Mouse (Mus musculus) urinary bladder, adult 2 months (tissue): ENCODE measurements at regions not wholly inside any gene's neighbourhood (a gene's known extent, or its start where the extent isn't known, plus 50 kb on each side); places are given as distances from the start of the nearest gene placed in this dataset.
"Not testable (repeated sequence)": the region's sequence is repeated elsewhere in the genome, so short reads cannot be mapped to it uniquely, and the experiment has no call there.

ENCODE experiments used
- DNase-seq: peaks from one replicate; pipeline ENCODE4 v3.0.0; 2022; ENCODE audit warnings: low spot score

GRCm38 (mm10) chr10:91447974-91448703, 267.0 kb upstream of the Tmpo start:
- DNase-seq: no peak

- DNase-seq: no peak
Observed at GRCm38 (mm10) chr10:91443321-91443720, 262.2 kb upstream of the Tmpo start.

- DNase-seq: no peak
Observed at GRCm38 (mm10) chr10:91440051-91440450, 258.9 kb upstream of the Tmpo start.

- DNase-seq: no peak
Observed at GRCm38 (mm10) chr10:91437917-91438316, 256.8 kb upstream of the Tmpo start.

GRCm38 (mm10) chr10:91436091-91436569, 255.0 kb upstream of the Tmpo start:
- no peak for DNase-seq

- DNase-seq: no peak
Observed at GRCm38 (mm10) chr10:91430281-91430680, 249.2 kb upstream of the Tmpo start.

GRCm38 (mm10) chr10:91426584-91426983, 245.5 kb upstream of the Tmpo start:
- no peak for DNase-seq

- DNase-seq: not testable (repeated sequence)
Observed at GRCm38 (mm10) chr10:91425625-91426385, 244.7 kb upstream of the Tmpo start.

GRCm38 (mm10) chr10:91424786-91425185, 243.7 kb upstream of the Tmpo start:
- DNase-seq: no peak

GRCm38 (mm10) chr10:91387255-91387654, 206.1 kb upstream of the Tmpo start:
- DNase-seq: no peak

GRCm38 (mm10) chr10:91384372-91384771, 203.3 kb upstream of the Tmpo start:
- DNase-seq: no peak

GRCm38 (mm10) chr10:91376683-91377082, 195.6 kb upstream of the Tmpo start:
- DNase-seq: no peak

GRCm38 (mm10) chr10:91367488-91367887, 186.4 kb upstream of the Tmpo start:
- DNase-seq: no peak

GRCm38 (mm10) chr10:91362587-91362986, 181.5 kb upstream of the Tmpo start:
- no peak for DNase-seq

- no peak for DNase-seq
Observed at GRCm38 (mm10) chr10:91361621-91362020, 180.5 kb upstream of the Tmpo start.

- DNase-seq: no peak
Observed at GRCm38 (mm10) chr10:91345465-91345864, 164.3 kb upstream of the Tmpo start.

- DNase-seq: no peak
Observed at GRCm38 (mm10) chr10:91342083-91342482, 161.0 kb upstream of the Tmpo start.

GRCm38 (mm10) chr10:91339361-91339760, 158.2 kb upstream of the Tmpo start:
- DNase-seq: no peak

- no peak for DNase-seq
Observed at GRCm38 (mm10) chr10:91326661-91327312, 145.7 kb upstream of the Tmpo start.

GRCm38 (mm10) chr10:91326144-91326655, 145.1 kb upstream of the Tmpo start:
- DNase-seq: no peak

- no peak for DNase-seq
Observed at GRCm38 (mm10) chr10:91321226-91321625, 140.1 kb upstream of the Tmpo start.

GRCm38 (mm10) chr10:91319442-91320112, 138.5 kb upstream of the Tmpo start:
- DNase-seq: no peak
